Mouse (Mus musculus) olfactory bulb, adult 2 months (tissue): Measurements from ENCODE around the gene Mrgpra1. TPM values are rescaled to one million over a fixed set of nuclear protein-coding genes. Genes with fewer than 3 reads are reported as not detected.

ENCODE experiments used
- polyA plus RNA-seq: library from polyadenylated mRNA; stranded (reverse); fragments of >200 nt; gene quantifications from 2 replicates; pipeline ENCODE4 v1.2.4, GENCODE M21; 2012; ENCODE audit warnings: low replicate concordance; ENCODE audit not compliant: missing spikeins, insufficient read depth, insufficient read length

Gene Mrgpra1
- polyA plus RNA-seq, 1 experiment, result not detected

Other genes with a start within 250 kb of the Mrgpra1 start
- gene Ptpn5, start 220.6 kb downstream of the Mrgpra1 start, polyA plus RNA-seq, result not detected in 2 replicates
- gene Mrgpra6, start 149.3 kb downstream of the Mrgpra1 start, polyA plus RNA-seq, result not detected in 2 replicates
- gene Mrgpra9, start 101.4 kb downstream of the Mrgpra1 start, polyA plus RNA-seq, result not detected in 2 replicates
- not detected in 2 replicates for gene Mrgpra2a, start 97.9 kb upstream of the Mrgpra1 start, polyA plus RNA-seq
- gene Mrgpra2b, start 174.6 kb upstream of the Mrgpra1 start, polyA plus RNA-seq, result not detected in 2 replicates
- not detected in 2 replicates for gene Mrgpra3, start 247.1 kb upstream of the Mrgpra1 start, polyA plus RNA-seq